Mouse (Mus musculus) liver, embryonic 16.5 days (tissue): ENCODE measurements around the gene Slc25a39. TPM values are rescaled to one million over a fixed set of nuclear protein-coding genes. Genes with fewer than 3 reads are reported as not detected.

Experiments
- ATAC-seq: fragments of 200-750 bp; cut with Nextera tagmentation; 2 replicates; pipeline ENCODE4 v1.8.0; 2017; ENCODE audit warnings: low read depth, mild to moderate bottlenecking, moderate number of reproducible peaks, moderate library complexity
- H3K27ac ChIP-seq: fragments of 300-500 bp; sonication (generic); 2 replicates; pipeline ENCODE4 v1.5.1; 2014; ENCODE audit warnings: mild to moderate bottlenecking, low read length
- H3K27me3 ChIP-seq: fragments of 300-500 bp; sonication (generic); 2 replicates; pipeline ENCODE4 v1.6.1; 2014; ENCODE audit warnings: low read depth, low read length, mixed read lengths; ENCODE audit not compliant: control insufficient read depth, insufficient read depth
- H3K36me3 ChIP-seq: fragments of 300-500 bp; sonication (generic); 2 replicates; pipeline ENCODE4 v1.6.1; 2014; ENCODE audit warnings: mild to moderate bottlenecking; ENCODE audit not compliant: control insufficient read depth, insufficient read depth
- H3K4me1 ChIP-seq: fragments of 300-500 bp; sonication (generic); 2 replicates; pipeline ENCODE4 v1.6.1; 2014; ENCODE audit warnings: low read depth, low read length, mixed read lengths; ENCODE audit not compliant: control insufficient read depth
- H3K4me2 ChIP-seq: fragments of 300-500 bp; sonication (generic); 2 replicates; pipeline ENCODE4 v1.6.1; 2014; ENCODE audit warnings: low read depth, low read length, mixed read lengths
- H3K4me3 ChIP-seq: fragments of 300-500 bp; sonication (generic); 2 replicates; pipeline ENCODE4 v1.5.1; 2014; ENCODE audit warnings: low read depth, mild to moderate bottlenecking, low read length
- H3K9ac ChIP-seq: fragments of 300-500 bp; sonication (generic); 2 replicates; pipeline ENCODE4 v1.6.1; 2014; ENCODE audit warnings: low read depth, low read length
- H3K9me3 ChIP-seq: fragments of 300-500 bp; sonication (generic); replicated peaks from 2 replicates; pipeline ENCODE4 v1.6.1; 2016; ENCODE audit warnings: low read length; ENCODE audit not compliant: control insufficient read depth
- WGBS: fragments of 180-500 bp; shearing (Covaris S2); extraction: QIAGEN DNeasy Blood & Tissue Kit; methylation state at CpG from one replicate; pipeline ENCODE4 v1.1.7; 2014; ENCODE audit not compliant: insufficient replicate concordance; 5-methylcytosine and 5-hydroxymethylcytosine counted together
- polyA plus RNA-seq: library from polyadenylated mRNA; unstranded; fragments of >200 nt; fragmentation: Nextera tagmentation; extraction: Ambion mirVana; gene quantifications from 2 replicates; pipeline ENCODE4 v1.2.1, GENCODE M21; 2015

The Slc25a39 gene
- polyA plus RNA-seq, 1 experiment from 2014 or later: 500 TPM

- H3K9me3 ChIP-seq: no peaks in the 10 kb centered on the region
- WGBS: 52% methylated on average over 8 of the region's 8 CpGs
- H3K36me3 ChIP-seq: no peaks in the 10 kb centered on the region
- H3K4me3 ChIP-seq: no peak overlapping the region
- H3K27ac ChIP-seq: no peak overlapping the region
- 0 out of 2 replicates have a peak, but pooled peaks cover 3% of the 10 kb centered on the region for H3K27me3 ChIP-seq
- H3K4me2 ChIP-seq: no peak overlapping the region
- H3K4me1 ChIP-seq: peaks cover 14% of the 10 kb centered on the region
- no peak overlapping the region for H3K9ac ChIP-seq
- no peak for ATAC-seq
Measured at GRCm38 (mm10) chr11:102425555-102426316, 18.0 kb upstream of the Slc25a39 start.

GRCm38 (mm10) chr11:102424666-102425065 lies 16.9 kb upstream of the Slc25a39 start:
- no peak for ATAC-seq
- 0 out of 2 replicates have a peak, but pooled peaks cover 3% of the 10 kb centered on the region for H3K27me3 ChIP-seq
- no peaks in the 10 kb centered on the region for H3K9me3 ChIP-seq
- WGBS: 72% methylated on average over 6 of the region's 6 CpGs
- H3K4me3 ChIP-seq: no peak overlapping the region
- peaks cover 5% of the 10 kb centered on the region for H3K4me1 ChIP-seq
- no peak overlapping the region for H3K27ac ChIP-seq
- no peak overlapping the region for H3K9ac ChIP-seq
- no peaks in the 10 kb centered on the region for H3K36me3 ChIP-seq
- no peak overlapping the region for H3K4me2 ChIP-seq

- peak; percentile 59; the same call in 1 of the 2 replicates for ATAC-seq
- Histone ChIP-seq H3K4me1 (no peaks in the 10 kb centered on the region), H3K36me3 (no peaks in the 10 kb centered on the region), H3K4me2 (no peak overlapping the region), H3K9ac (no peak overlapping the region), H3K9me3 (no peaks in the 10 kb centered on the region), H3K27me3 (no peaks in the 10 kb centered on the region; the same call in 1 of the 2 replicates), H3K27ac (no peak overlapping the region), H3K4me3 (no peak overlapping the region)
- WGBS: 44% methylated on average over 8 of the region's 8 CpGs
Measured at GRCm38 (mm10) chr11:102421559-102421958, 13.8 kb upstream of the Slc25a39 start.

- Histone ChIP-seq H3K9me3 (no peaks in the 10 kb centered on the region), H3K4me2 (no peak overlapping the region), H3K4me3 (no peak overlapping the region), H3K27me3 (peaks cover 5% of the 10 kb centered on the region), H3K36me3 (no peaks in the 10 kb centered on the region), H3K4me1 (no peaks in the 10 kb centered on the region), H3K9ac (no peak overlapping the region), H3K27ac (no peak overlapping the region)
- no peak for ATAC-seq
Measured at GRCm38 (mm10) chr11:102418887-102419286, 11.1 kb upstream of the Slc25a39 start.

- H3K27ac ChIP-seq: no peak overlapping the region
- no peak overlapping the region for H3K4me3 ChIP-seq
- no peak overlapping the region for H3K4me2 ChIP-seq
- ATAC-seq: no peak
- H3K27me3 ChIP-seq: peaks cover 10% of the 10 kb centered on the region
- no peaks in the 10 kb centered on the region for H3K9me3 ChIP-seq
- WGBS: 54% methylated on average over 1 of the region's 1 CpGs
- H3K4me1 ChIP-seq: no peaks in the 10 kb centered on the region
- no peaks in the 10 kb centered on the region for H3K36me3 ChIP-seq
- H3K9ac ChIP-seq: no peak overlapping the region
Measured at GRCm38 (mm10) chr11:102417160-102417559, 9.4 kb upstream of the Slc25a39 start.

GRCm38 (mm10) chr11:102415034-102415802 lies 7.5 kb upstream of the Slc25a39 start:
- Histone ChIP-seq H3K9ac (no peak overlapping the region), H3K4me1 (peaks cover 10% of the 10 kb centered on the region), H3K36me3 (no peaks in the 10 kb centered on the region), H3K4me3 (no peak overlapping the region), H3K27me3 (peaks cover 10% of the 10 kb centered on the region), H3K9me3 (no peaks in the 10 kb centered on the region), H3K4me2 (no peak overlapping the region), H3K27ac (no peak overlapping the region)
- ATAC-seq: no peak
- 64% methylated on average over 10 of the region's 10 CpGs for WGBS

- WGBS: 65% methylated on average over 8 of the region's 8 CpGs
- H3K4me1 ChIP-seq: peaks cover 22% of the 10 kb centered on the region
- no peak overlapping the region for H3K4me3 ChIP-seq
- peaks cover 10% of the 10 kb centered on the region for H3K27me3 ChIP-seq
- no peak for ATAC-seq
- no peaks in the 10 kb centered on the region for H3K36me3 ChIP-seq
- no peak overlapping the region for H3K9ac ChIP-seq
- no peak overlapping the region for H3K27ac ChIP-seq
- H3K4me2 ChIP-seq: no peak overlapping the region
- H3K9me3 ChIP-seq: no peaks in the 10 kb centered on the region
Measured at GRCm38 (mm10) chr11:102413059-102413458, 5.3 kb upstream of the Slc25a39 start.

- Histone ChIP-seq H3K9ac (no peak overlapping the region), H3K4me1 (peaks cover 22% of the 10 kb centered on the region), H3K27ac (peak overlapping the region; percentile 7; the same call in 1 of the 2 replicates), H3K4me2 (peak overlapping the region; percentile 4; the same call in 1 of the 2 replicates), H3K4me3 (no peak overlapping the region), H3K27me3 (peaks cover 10% of the 10 kb centered on the region; the same call in 1 of the 2 replicates), H3K9me3 (no peaks in the 10 kb centered on the region), H3K36me3 (no peaks in the 10 kb centered on the region)
- 9% methylated on average over 11 of the region's 11 CpGs for WGBS
- no peak for ATAC-seq
Measured at GRCm38 (mm10) chr11:102411704-102412103, 4.0 kb upstream of the Slc25a39 start.

- peak overlapping the region; percentile 7 for H3K27ac ChIP-seq
- ATAC-seq: no peak
- H3K27me3 ChIP-seq: peaks cover 10% of the 10 kb centered on the region; the same call in 1 of the 2 replicates
- no peaks in the 10 kb centered on the region for H3K36me3 ChIP-seq
- peaks cover 27% of the 10 kb centered on the region for H3K4me1 ChIP-seq
- 60% methylated on average over 3 of the region's 3 CpGs for WGBS
- H3K4me3 ChIP-seq: no peak overlapping the region
- H3K4me2 ChIP-seq: peak overlapping the region; percentile 4; the same call in 1 of the 2 replicates
- no peaks in the 10 kb centered on the region for H3K9me3 ChIP-seq
- H3K9ac ChIP-seq: peak overlapping the region; percentile 6; the same call in 1 of the 2 replicates
Measured at GRCm38 (mm10) chr11:102411061-102411460, 3.3 kb upstream of the Slc25a39 start.
